Mouse (Mus musculus): ENCODE measurements around the gene Gsto2.

Gsto2 gene

GRCm38 (mm10) chr19:47918455-47919101, 53.2 kb downstream of the Gsto2 start:
- in situ Hi-C loops (cut with MboI, MseI), result no loop called here

- in situ Hi-C loops (cut with MboI, MseI), result no loop called here
These were observed 54.0 kb downstream of the Gsto2 start, which contains the start of the genes Cfap43 and Itprip for GRCm38 (mm10) chr19:47919126-47919965. Gene Cfap43 (minus strand): TSS chr19:47919287. Gene Itprip (minus strand): TSS chr19:47919299.

- in situ Hi-C loops (cut with MboI, MseI), result no loop called here
These were observed 54.6 kb downstream of the Gsto2 start for GRCm38 (mm10) chr19:47919966-47920375.

GRCm38 (mm10) chr19:47925819-47926218, 60.5 kb downstream of the Gsto2 start:
- in situ Hi-C loops (cut with MboI, MseI), result no loop called here

- in situ Hi-C loops (cut with MboI, MseI), result no loop called here
These were observed 61.7 kb downstream of the Gsto2 start for GRCm38 (mm10) chr19:47927032-47927431.

- in situ Hi-C loops (cut with MboI, MseI), result no loop called here
These were observed 63.7 kb downstream of the Gsto2 start for GRCm38 (mm10) chr19:47929043-47929442.

- in situ Hi-C loops (cut with MboI, MseI), result loop anchor here (5.0 kb wide), 1 partner anchor 50 kb away; no protein-coding TSS in a partner anchor
These were observed 66.8 kb downstream of the Gsto2 start for GRCm38 (mm10) chr19:47931982-47932638.

GRCm38 (mm10) chr19:47934146-47934545, 68.8 kb downstream of the Gsto2 start:
- in situ Hi-C loops (cut with MboI, MseI), result loop anchor here (5.0 kb wide), 1 partner anchor 52 kb away; no protein-coding TSS in a partner anchor

GRCm38 (mm10) chr19:47934636-47935238, 69.4 kb downstream of the Gsto2 start:
- in situ Hi-C loops (cut with MboI, MseI), result loop anchor here (5.0 kb wide), 1 partner anchor 52 kb away; no protein-coding TSS in a partner anchor

- in situ Hi-C loops (cut with MboI, MseI), result no loop called here
These were observed 70.2 kb downstream of the Gsto2 start for GRCm38 (mm10) chr19:47935530-47935929.

Measured in T-helper 1 cell (primary cell).